Mouse (Mus musculus) forebrain, embryonic 15.5 days (tissue): ENCODE results near the gene Rptn. TPM values are rescaled to one million over a fixed set of nuclear protein-coding genes. Genes with fewer than 3 reads are reported as not detected.
"Not testable (repeated sequence)": the region's sequence is repeated elsewhere in the genome, so short reads cannot be mapped to it uniquely, and the experiment has no call there.

Experiments used
- ATAC-seq: fragments of 200-750 bp; cut with Nextera tagmentation; replicated peaks from 2 replicates; pipeline ENCODE4 v1.8.0; 2017; ENCODE audit warnings: mild to moderate bottlenecking, moderate TSS enrichment, moderate library complexity
- H3K27ac ChIP-seq: fragments of 300-500 bp; sonication (generic); replicated peaks from 2 replicates; pipeline ENCODE4 v1.5.1; 2015; ENCODE audit warnings: mild to moderate bottlenecking, inconsistent platforms
- H3K27me3 ChIP-seq: fragments of 300-500 bp; sonication (generic); 2 replicates; pipeline ENCODE4 v1.6.1; 2015; ENCODE audit warnings: inconsistent platforms
- H3K36me3 ChIP-seq: fragments of 300-500 bp; sonication (generic); 2 replicates; pipeline ENCODE4 v1.6.1; 2015; ENCODE audit warnings: mild to moderate bottlenecking, inconsistent platforms
- H3K4me1 ChIP-seq: fragments of 300-500 bp; sonication (generic); 2 replicates; pipeline ENCODE4 v1.6.1; 2015; ENCODE audit warnings: inconsistent platforms
- H3K4me2 ChIP-seq: fragments of 300-500 bp; sonication (generic); replicated peaks from 2 replicates; pipeline ENCODE4 v1.6.1; 2015; ENCODE audit warnings: mild to moderate bottlenecking, inconsistent platforms
- H3K4me3 ChIP-seq: fragments of 300-500 bp; sonication (generic); 2 replicates; pipeline ENCODE4 v1.5.1; 2015; ENCODE audit warnings: mild to moderate bottlenecking, inconsistent platforms
- H3K9ac ChIP-seq: fragments of 300-500 bp; sonication (generic); replicated peaks from 2 replicates; pipeline ENCODE4 v1.6.1; 2015; ENCODE audit warnings: mild to moderate bottlenecking, inconsistent platforms
- H3K9me3 ChIP-seq: fragments of 300-500 bp; sonication (generic); 2 replicates; pipeline ENCODE4 v1.6.1; 2016; ENCODE audit warnings: inconsistent platforms
- WGBS: fragments of 180-500 bp; shearing (Covaris S2); methylation state at CpG from one replicate; pipeline ENCODE4 v1.1.7; 2015; ENCODE audit warnings: mixed read lengths; 5-methylcytosine and 5-hydroxymethylcytosine counted together
- microRNA-seq: library from miRNA; unstranded; fragments of <30 nt; microRNA quantifications from one replicate; pipeline ENCODE4, GENCODE M21; 2016
- polyA plus RNA-seq: library from polyadenylated mRNA; unstranded; fragments of >200 nt; fragmentation: Nextera tagmentation; extraction: Ambion mirVana; gene quantifications from 2 replicates; pipeline ENCODE4 v1.2.1, GENCODE M21; 2015

The Rptn gene
- polyA plus RNA-seq, 1 experiment from 2014 or later, result not detected

DNA sequence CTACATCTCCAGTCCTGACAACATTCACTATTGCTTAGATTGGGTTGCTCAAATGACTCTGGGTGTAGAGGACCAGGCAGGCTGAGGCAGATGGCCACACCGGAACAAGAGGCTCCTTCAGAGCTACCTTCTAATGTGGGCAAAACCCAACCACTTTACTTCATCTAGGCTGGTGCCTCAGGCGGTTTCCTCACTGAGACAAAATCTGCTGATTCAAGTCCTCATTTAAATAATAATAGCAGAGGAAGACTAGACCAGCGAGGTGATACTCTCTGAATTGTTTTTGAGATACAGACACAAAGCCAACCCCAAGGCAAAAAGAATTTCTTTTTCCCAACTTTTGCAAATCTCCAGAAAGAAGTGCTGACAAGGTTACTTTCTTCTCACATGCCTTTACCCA lies 38.2 kb downstream of the Rptn start:
- 23% methylated on average over 3 of the region's 3 CpGs for WGBS
- no peaks in the 10 kb centered on the region for H3K4me1 ChIP-seq
- H3K9me3 ChIP-seq, result no peaks in the 10 kb centered on the region
- ATAC-seq, result no peak
- no peaks in the 10 kb centered on the region for H3K36me3 ChIP-seq
- H3K27ac ChIP-seq, result no peak overlapping the region
- no peak overlapping the region for H3K4me2 ChIP-seq
- H3K4me3 ChIP-seq, result no peak overlapping the region
- no peak overlapping the region for H3K9ac ChIP-seq
- H3K27me3 ChIP-seq, result no peaks in the 10 kb centered on the region

- peak within 1 kb of the TSS; percentile 79; the same call in 1 of the 2 replicates for H3K4me2 ChIP-seq
- no peaks in the 10 kb centered on the region for H3K9me3 ChIP-seq
- H3K27ac ChIP-seq, result no peak within 1 kb of the TSS
- no peaks in the 10 kb centered on the region for H3K36me3 ChIP-seq
- ATAC-seq, result no peak
- H3K9ac ChIP-seq, result no peak within 1 kb of the TSS
- peaks cover 31% of the 10 kb centered on the region for H3K27me3 ChIP-seq
- peaks cover 27% of the 10 kb centered on the region for H3K4me1 ChIP-seq
- WGBS, result 87% methylated on average over 1 of the region's 1 CpGs
- H3K4me3 ChIP-seq, result peak within 1 kb of the TSS; percentile 53
These were observed 48.5 kb downstream of the Rptn start, which contains the start of gene Tchh for GRCm38 (mm10) chr3:93442030-93442429. TSS of gene Tchh (plus strand) at chr3:93442330.

GRCm38 (mm10) chr3:93443501-93444101 lies 50.1 kb downstream of the Rptn start:
- peak overlapping the region; percentile 79 for H3K4me2 ChIP-seq
- H3K4me3 ChIP-seq, result peak overlapping the region; percentile 53
- H3K36me3 ChIP-seq, result no peaks in the 10 kb centered on the region
- under 1% methylated on average over 38 of the region's 38 CpGs for WGBS
- peak overlapping the region; percentile 47 for H3K9ac ChIP-seq
- ATAC-seq, result no peak
- H3K9me3 ChIP-seq, result no peaks in the 10 kb centered on the region
- H3K27ac ChIP-seq, result no peak overlapping the region
- peaks cover 31% of the 10 kb centered on the region for H3K27me3 ChIP-seq
- H3K4me1 ChIP-seq, result peaks cover 34% of the 10 kb centered on the region

- Histone ChIP-seq H3K9ac (peak overlapping the region; percentile 47), H3K4me3 (peak overlapping the region; percentile 53), H3K27me3 (peaks cover 32% of the 10 kb centered on the region), H3K9me3 (no peaks in the 10 kb centered on the region), H3K4me1 (peaks cover 34% of the 10 kb centered on the region), H3K27ac (peak overlapping the region; percentile 60), H3K36me3 (no peaks in the 10 kb centered on the region), H3K4me2 (peak overlapping the region; percentile 79)
- under 1% methylated on average over 56 of the region's 56 CpGs for WGBS
- ATAC-seq, result peak; percentile 82
These were observed 51.1 kb downstream of the Rptn start for GRCm38 (mm10) chr3:93444343-93445164.

- H3K4me1 ChIP-seq, result peaks cover 34% of the 10 kb centered on the region
- peak; percentile 12 for ATAC-seq
- H3K4me2 ChIP-seq, result peak overlapping the region; percentile 79
- H3K4me3 ChIP-seq, result peak overlapping the region; percentile 53
- WGBS, result under 1% methylated on average over 36 of the region's 36 CpGs
- H3K36me3 ChIP-seq, result no peaks in the 10 kb centered on the region
- peak overlapping the region; percentile 47 for H3K9ac ChIP-seq
- H3K27me3 ChIP-seq, result peaks cover 39% of the 10 kb centered on the region
- no peaks in the 10 kb centered on the region for H3K9me3 ChIP-seq
- peak overlapping the region; percentile 60 for H3K27ac ChIP-seq
These were observed 51.7 kb downstream of the Rptn start for GRCm38 (mm10) chr3:93445165-93445705.

DNA sequence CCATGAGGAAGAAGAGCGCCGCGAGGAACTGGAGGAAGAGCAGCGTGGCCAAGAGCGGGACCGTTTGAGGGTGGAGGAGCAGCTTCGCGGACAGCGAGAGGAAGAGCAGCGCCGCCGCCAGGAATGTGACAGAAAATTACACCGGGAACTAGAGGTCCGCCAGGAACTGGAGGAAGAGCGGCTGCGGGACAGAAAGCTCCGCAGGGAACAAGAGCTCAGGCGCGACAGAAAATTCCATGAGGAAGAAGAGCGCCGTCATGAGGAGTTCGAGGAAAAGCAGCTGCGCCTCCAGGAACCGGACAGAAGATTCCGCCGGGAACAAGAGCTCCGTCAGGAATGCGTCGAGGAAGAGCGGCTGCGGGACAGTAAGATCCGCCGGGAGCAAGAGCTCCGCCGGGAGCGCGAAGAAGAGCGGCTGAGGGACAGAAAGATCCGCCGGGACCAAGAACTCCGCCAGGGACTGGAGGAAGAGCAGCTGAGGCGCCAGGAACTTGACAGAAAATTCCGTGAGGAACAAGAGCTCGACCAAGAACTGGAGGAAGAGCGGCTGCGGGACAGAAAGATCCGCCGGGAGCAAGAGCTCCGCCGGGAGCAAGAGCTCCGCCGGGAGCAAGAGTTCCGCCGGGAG lies 52.7 kb downstream of the Rptn start:
- ATAC-seq, result no peak
- peaks cover 33% of the 10 kb centered on the region for H3K27me3 ChIP-seq
- no peak overlapping the region for H3K27ac ChIP-seq
- H3K9me3 ChIP-seq, result no peaks in the 10 kb centered on the region
- H3K4me2 ChIP-seq, result peak overlapping the region; percentile 79
- peaks cover 34% of the 10 kb centered on the region for H3K4me1 ChIP-seq
- H3K36me3 ChIP-seq, result no peaks in the 10 kb centered on the region
- under 1% methylated on average over 54 of the region's 54 CpGs for WGBS
- peak overlapping the region; percentile 19 for H3K9ac ChIP-seq
- peak overlapping the region; percentile 53 for H3K4me3 ChIP-seq

GRCm38 (mm10) chr3:93446756-93447137 lies 53.2 kb downstream of the Rptn start:
- not testable (repeated sequence) for ATAC-seq, H3K27ac ChIP-seq, H3K36me3 ChIP-seq, H3K9me3 ChIP-seq
- peaks cover 34% of the 10 kb centered on the region for H3K4me1 ChIP-seq
- H3K9ac ChIP-seq, result peak overlapping the region; percentile 19
- peak overlapping the region; percentile 79 for H3K4me2 ChIP-seq
- WGBS, result under 1% methylated on average over 32 of the region's 32 CpGs
- H3K4me3 ChIP-seq, result peak overlapping the region; percentile 53
- H3K27me3 ChIP-seq, result peaks cover 33% of the 10 kb centered on the region

DNA sequence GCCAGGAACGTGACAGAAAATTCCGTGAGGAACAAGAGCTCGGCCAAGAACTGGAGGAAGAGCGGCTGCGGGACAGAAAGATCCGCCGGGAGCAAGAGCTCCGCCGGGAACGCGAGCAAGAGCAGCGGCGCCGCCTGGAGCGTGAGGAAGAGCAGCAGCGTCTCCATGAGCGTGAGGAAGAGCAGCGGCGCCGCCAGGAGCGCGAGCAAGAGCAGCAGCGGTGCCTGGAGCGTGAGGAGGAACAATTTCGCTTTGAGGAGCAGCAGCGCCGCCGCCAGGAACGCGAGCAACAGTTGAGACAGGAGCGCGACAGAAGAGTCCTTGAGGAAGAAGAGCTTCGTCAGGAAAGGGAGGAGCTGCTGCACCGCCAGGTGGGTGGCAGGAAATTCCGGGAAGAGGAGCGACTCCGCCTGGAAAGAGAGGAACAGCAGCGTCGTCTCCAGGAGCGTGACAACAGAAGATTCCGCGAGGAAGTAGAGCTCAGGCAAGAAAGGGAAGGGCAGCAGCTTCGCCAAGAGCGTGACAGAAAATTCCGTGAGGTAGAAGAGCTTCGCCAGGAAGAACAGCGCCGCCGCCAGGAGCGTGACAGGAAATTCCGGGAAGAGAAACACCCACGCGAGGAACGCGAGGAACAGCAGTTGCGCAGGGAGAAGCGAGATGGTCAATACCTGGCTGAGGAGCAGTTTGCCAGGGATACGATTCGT lies 53.8 kb downstream of the Rptn start:
- WGBS, result under 1% methylated on average over 59 of the region's 59 CpGs
- H3K27ac ChIP-seq, result 0 out of 2 replicates have a peak overlapping the region, but pooled peaks have one; percentile 2

More for the DNA sequence above, 53.8 kb downstream of the Rptn start:
- H3K36me3 ChIP-seq, result no peaks in the 10 kb centered on the region
- H3K4me3 ChIP-seq, result peak overlapping the region; percentile 53
- H3K4me1 ChIP-seq, result peaks cover 34% of the 10 kb centered on the region
- H3K4me2 ChIP-seq, result peak overlapping the region; percentile 79
- peak; percentile 68 for ATAC-seq
- H3K9me3 ChIP-seq, result no peaks in the 10 kb centered on the region
- peak overlapping the region; percentile 19 for H3K9ac ChIP-seq
- peaks cover 30% of the 10 kb centered on the region for H3K27me3 ChIP-seq

Small RNA genes within 50 kb of the gene (microRNA-seq; reads per million reads assigned to microRNA genes)
- gene Gm22752 (not detected), gene Gm44353 (not detected)

Other genes starting within 250 kb of the Rptn start
- gene Crnn, start 248.9 kb upstream of the Rptn start, polyA plus RNA-seq, result not detected in 2 replicates
- gene Flg2, start 196.4 kb upstream of the Rptn start, polyA plus RNA-seq, result not detected in 2 replicates
- gene Flg, start 120.2 kb upstream of the Rptn start, polyA plus RNA-seq, result not detected in 2 replicates
- gene Hrnr, start 74.0 kb upstream of the Rptn start, polyA plus RNA-seq, result not detected in 2 replicates
- 0.52 and 0.74 TPM in 2 replicates for gene Tchh, start 48.6 kb downstream of the Rptn start, polyA plus RNA-seq
- not detected in 2 replicates for gene Tchhl1, start 75.1 kb downstream of the Rptn start, polyA plus RNA-seq
- gene S100a11, start 126.8 kb downstream of the Rptn start, polyA plus RNA-seq, result 102 and 108 TPM in 2 replicates
- 114 and 115 TPM in 2 replicates for gene S100a10, start 161.4 kb downstream of the Rptn start, polyA plus RNA-seq